Mouse (Mus musculus) liver, embryonic 12.5 days (tissue): ENCODE measurements around the gene Cntrob. TPM values are rescaled to one million over a fixed set of nuclear protein-coding genes. Genes with fewer than 3 reads are reported as not detected.

Experiments
- ATAC-seq: fragments of 200-750 bp; cut with Nextera tagmentation; 2 replicates; pipeline ENCODE4 v1.8.0; 2017; ENCODE audit warnings: moderate number of reproducible peaks, mild to moderate bottlenecking, moderate library complexity
- H3K27ac ChIP-seq: fragments of 300-500 bp; sonication (generic); 2 replicates; pipeline ENCODE4 v1.5.1; 2016; ENCODE audit warnings: mild to moderate bottlenecking
- H3K27me3 ChIP-seq: fragments of 300-500 bp; sonication (generic); replicated peaks from 2 replicates; pipeline ENCODE4 v1.6.1; 2016; ENCODE audit warnings: mild to moderate bottlenecking, moderate library complexity
- H3K36me3 ChIP-seq: fragments of 300-500 bp; sonication (generic); 2 replicates; pipeline ENCODE4 v1.6.1; 2016; ENCODE audit warnings: mild to moderate bottlenecking, moderate library complexity
- H3K4me1 ChIP-seq: fragments of 300-500 bp; sonication (generic); 2 replicates; pipeline ENCODE4 v1.6.1; 2016
- H3K4me2 ChIP-seq: fragments of 300-500 bp; sonication (generic); 2 replicates; pipeline ENCODE4 v1.6.1; 2016; ENCODE audit warnings: mild to moderate bottlenecking, moderate library complexity
- H3K4me3 ChIP-seq: fragments of 300-500 bp; sonication (generic); 2 replicates; pipeline ENCODE4 v1.5.1; 2016; ENCODE audit warnings: mild to moderate bottlenecking, moderate library complexity
- H3K9ac ChIP-seq: fragments of 300-500 bp; sonication (generic); 2 replicates; pipeline ENCODE4 v1.6.1; 2016; ENCODE audit warnings: mild to moderate bottlenecking, moderate library complexity
- H3K9me3 ChIP-seq: fragments of 300-500 bp; sonication (generic); replicated peaks from 2 replicates; pipeline ENCODE4 v1.6.1; 2016; ENCODE audit warnings: mild to moderate bottlenecking, moderate library complexity
- WGBS: fragments of 180-500 bp; shearing (Covaris S2); methylation state at CpG from one replicate; pipeline ENCODE4 v1.1.7; 2016; ENCODE audit not compliant: insufficient replicate concordance; 5-methylcytosine and 5-hydroxymethylcytosine counted together
- polyA plus RNA-seq: library from polyadenylated mRNA; unstranded; fragments of >200 nt; fragmentation: Nextera tagmentation; extraction: Ambion mirVana; gene quantifications from 2 replicates; pipeline ENCODE4 v1.2.1, GENCODE M21; 2016

Gene Cntrob
- 13.1 and 13.9 TPM in 2 replicates for polyA plus RNA-seq

- Histone ChIP-seq H3K9ac (peak within 1 kb of the TSS; percentile 92), H3K27ac (peak within 1 kb of the TSS; percentile 87), H3K4me3 (peak within 1 kb of the TSS; percentile 77), H3K4me2 (peak within 1 kb of the TSS; percentile 88), H3K4me1 (peaks cover 56% of the 10 kb centered on the region), H3K36me3 (peaks cover 23% of the 10 kb centered on the region), H3K9me3 (no peaks in the 10 kb centered on the region), H3K27me3 (peaks cover 24% of the 10 kb centered on the region)
- peak; percentile 90 for ATAC-seq
- under 1% methylated on average over 30 of the region's 30 CpGs for WGBS
Measured at GRCm38 (mm10) chr11:69323667-69324111, at the start of gene Cntrob, which contains the start of gene Trappc1. TSS of gene Cntrob (minus strand) at chr11:69323775. TSS of gene Trappc1 (plus strand) at chr11:69323980.

GRCm38 (mm10) chr11:69372780-69373170 lies 49.2 kb upstream of the Cntrob start:
- Histone ChIP-seq H3K27ac (peak overlapping the region; percentile 88), H3K9ac (peak overlapping the region; percentile 56; the same call in 1 of the 2 replicates), H3K36me3 (no peaks in the 10 kb centered on the region), H3K4me1 (peaks cover 86% of the 10 kb centered on the region), H3K9me3 (no peaks in the 10 kb centered on the region), H3K4me2 (peak overlapping the region; percentile 66), H3K4me3 (peak overlapping the region; percentile 43), H3K27me3 (peaks cover 30% of the 10 kb centered on the region)
- no peak for ATAC-seq
- WGBS, result 50% methylated on average over 3 of the region's 3 CpGs

GRCm38 (mm10) chr11:69372056-69372779 lies 48.6 kb upstream of the Cntrob start:
- Histone ChIP-seq H3K4me3 (peak overlapping the region; percentile 12; the same call in 1 of the 2 replicates), H3K36me3 (no peaks in the 10 kb centered on the region), H3K27me3 (peaks cover 35% of the 10 kb centered on the region), H3K9ac (peak overlapping the region; percentile 56), H3K4me1 (peaks cover 87% of the 10 kb centered on the region), H3K4me2 (peak overlapping the region; percentile 66), H3K9me3 (no peaks in the 10 kb centered on the region), H3K27ac (peak overlapping the region; percentile 88)
- 0 out of 2 replicates have a peak, but pooled peaks have one; percentile 27 for ATAC-seq
- WGBS, result 33% methylated on average over 12 of the region's 12 CpGs

- Histone ChIP-seq H3K4me3 (no peak overlapping the region; the same call in 1 of the 2 replicates), H3K4me2 (peak overlapping the region; percentile 66), H3K4me1 (peaks cover 89% of the 10 kb centered on the region)
Measured at GRCm38 (mm10) chr11:69371601-69372000, 48.0 kb upstream of the Cntrob start.

GRCm38 (mm10) chr11:69370817-69371215 lies 47.2 kb upstream of the Cntrob start:
- Histone ChIP-seq H3K9me3 (no peaks in the 10 kb centered on the region), H3K4me3 (no peak overlapping the region), H3K36me3 (no peaks in the 10 kb centered on the region), H3K4me1 (peaks cover 90% of the 10 kb centered on the region), H3K27me3 (peaks cover 49% of the 10 kb centered on the region), H3K27ac (peak overlapping the region; percentile 88), H3K4me2 (peak overlapping the region; percentile 66), H3K9ac (no peak overlapping the region)
- no peak for ATAC-seq
- 27% methylated on average over 9 of the region's 9 CpGs for WGBS

More at GRCm38 (mm10) chr11:69371601-69372000, 48.0 kb upstream of the Cntrob start:
- peaks cover 41% of the 10 kb centered on the region for H3K27me3 ChIP-seq
- peak overlapping the region; percentile 88 for H3K27ac ChIP-seq
- H3K36me3 ChIP-seq, result no peaks in the 10 kb centered on the region
- no peak for ATAC-seq
- 63% methylated on average over 12 of the region's 12 CpGs for WGBS
- peak overlapping the region; percentile 56 for H3K9ac ChIP-seq
- no peaks in the 10 kb centered on the region for H3K9me3 ChIP-seq

GRCm38 (mm10) chr11:69369990-69370816 lies 46.6 kb upstream of the Cntrob start:
- WGBS, result 45% methylated on average over 2 of the region's 2 CpGs
- no peak for ATAC-seq
- Histone ChIP-seq H3K36me3 (no peaks in the 10 kb centered on the region), H3K27me3 (peaks cover 55% of the 10 kb centered on the region), H3K4me3 (peak overlapping the region; percentile 77), H3K9me3 (no peaks in the 10 kb centered on the region), H3K27ac (peak overlapping the region; percentile 88), H3K9ac (peak overlapping the region; percentile 88; the same call in 1 of the 2 replicates), H3K4me2 (peak overlapping the region; percentile 98), H3K4me1 (peaks cover 93% of the 10 kb centered on the region)

- no peaks in the 10 kb centered on the region for H3K9me3 ChIP-seq
- peak within 1 kb of the TSS; percentile 84 for H3K27ac ChIP-seq
- peaks cover 97% of the 10 kb centered on the region for H3K4me1 ChIP-seq
- H3K4me2 ChIP-seq, result peak within 1 kb of the TSS; percentile 98
- H3K36me3 ChIP-seq, result no peaks in the 10 kb centered on the region
- H3K27me3 ChIP-seq, result peaks cover 63% of the 10 kb centered on the region
- WGBS, result 22% methylated on average over 9 of the region's 34 CpGs
- no peak for ATAC-seq
- peak within 1 kb of the TSS; percentile 88 for H3K9ac ChIP-seq
- H3K4me3 ChIP-seq, result peak within 1 kb of the TSS; percentile 77
Measured at GRCm38 (mm10) chr11:69369215-69369989, 45.8 kb upstream of the Cntrob start, which contains the start of gene Chd3. TSS of gene Chd3 (minus strand) at chr11:69369406.

GRCm38 (mm10) chr11:69368356-69369214 lies 45.0 kb upstream of the Cntrob start:
- H3K9me3 ChIP-seq, result no peaks in the 10 kb centered on the region
- peak overlapping the region; percentile 77 for H3K4me3 ChIP-seq
- H3K36me3 ChIP-seq, result no peaks in the 10 kb centered on the region
- H3K27me3 ChIP-seq, result peaks cover 70% of the 10 kb centered on the region
- no peak for ATAC-seq
- peak overlapping the region; percentile 88 for H3K9ac ChIP-seq
- WGBS, result 2% methylated on average over 63 of the region's 106 CpGs
- H3K27ac ChIP-seq, result peak overlapping the region; percentile 84
- H3K4me2 ChIP-seq, result peak overlapping the region; percentile 98
- H3K4me1 ChIP-seq, result peaks cover 92% of the 10 kb centered on the region

GRCm38 (mm10) chr11:69367616-69368355 lies 44.2 kb upstream of the Cntrob start:
- H3K27me3 ChIP-seq, result peaks cover 70% of the 10 kb centered on the region

More at GRCm38 (mm10) chr11:69367616-69368355, 44.2 kb upstream of the Cntrob start:
- WGBS, result 1% methylated on average over 22 of the region's 22 CpGs
- H3K36me3 ChIP-seq, result 0 out of 2 replicates have a peak, but pooled peaks cover 3% of the 10 kb centered on the region
- H3K4me3 ChIP-seq, result peak overlapping the region; percentile 77
- H3K4me1 ChIP-seq, result peaks cover 84% of the 10 kb centered on the region
- H3K9ac ChIP-seq, result peak overlapping the region; percentile 88; the same call in 1 of the 2 replicates
- H3K9me3 ChIP-seq, result no peaks in the 10 kb centered on the region
- ATAC-seq, result no peak
- peak overlapping the region; percentile 98 for H3K4me2 ChIP-seq
- peak overlapping the region; percentile 84 for H3K27ac ChIP-seq
